Mouse (Mus musculus) brain, embryonic 18.5 days (tissue): ENCODE measurements around the gene Znhit6.

ENCODE experiments used
- DNase-seq: peaks from one replicate; pipeline ENCODE4 v3.0.0-alpha.2; 2012; ENCODE audit warnings: low read depth, low spot score

The Znhit6 gene

GRCm38 (mm10) chr3:145575743-145576481, at the start of gene Znhit6:
TSS of gene Znhit6 (plus strand) at chr3:145576205.
- DNase-seq, result peak; percentile 87

GRCm38 (mm10) chr3:145537870-145538269, 38.1 kb upstream of the Znhit6 start:
- no peak for DNase-seq

- no peak for DNase-seq
Measured at GRCm38 (mm10) chr3:145548441-145549415, 27.3 kb upstream of the Znhit6 start.

- DNase-seq, result peak; percentile 34
Measured at GRCm38 (mm10) chr3:145550216-145550615, 25.8 kb upstream of the Znhit6 start.

- no peak for DNase-seq
Measured at GRCm38 (mm10) chr3:145554388-145554787, 21.6 kb upstream of the Znhit6 start.

- DNase-seq, result no peak
Measured at GRCm38 (mm10) chr3:145556206-145556605, 19.8 kb upstream of the Znhit6 start.

GRCm38 (mm10) chr3:145559675-145560074, 16.3 kb upstream of the Znhit6 start:
- DNase-seq, result no peak

GRCm38 (mm10) chr3:145560117-145560516, 15.9 kb upstream of the Znhit6 start:
- no peak for DNase-seq

- no peak for DNase-seq
Measured at GRCm38 (mm10) chr3:145574468-145574867, 1.5 kb upstream of the Znhit6 start.

GRCm38 (mm10) chr3:145575340-145575739, 665 bp upstream of the Znhit6 start:
- no peak for DNase-seq

- peak; percentile 8 for DNase-seq
Measured at GRCm38 (mm10) chr3:145576482-145576822, 447 bp downstream of the Znhit6 start.

- DNase-seq, result no peak
Measured at GRCm38 (mm10) chr3:145576876-145577275, 871 bp downstream of the Znhit6 start.

GRCm38 (mm10) chr3:145583043-145583442, 7.0 kb downstream of the Znhit6 start:
- no peak for DNase-seq

GRCm38 (mm10) chr3:145583522-145584200, 7.7 kb downstream of the Znhit6 start:
- peak; percentile 10 for DNase-seq

- no peak for DNase-seq
Measured at GRCm38 (mm10) chr3:145590562-145590961, 14.6 kb downstream of the Znhit6 start.

- DNase-seq, result no peak
Measured at GRCm38 (mm10) chr3:145591841-145592542, 16.0 kb downstream of the Znhit6 start.

GRCm38 (mm10) chr3:145595354-145595753, 19.3 kb downstream of the Znhit6 start:
- DNase-seq, result no peak

- no peak for DNase-seq
Measured at GRCm38 (mm10) chr3:145599059-145599458, 23.1 kb downstream of the Znhit6 start.

GRCm38 (mm10) chr3:145600801-145601200, 24.8 kb downstream of the Znhit6 start:
- DNase-seq, result no peak

- DNase-seq, result no peak
Measured at GRCm38 (mm10) chr3:145601345-145601744, 25.3 kb downstream of the Znhit6 start.
